Mouse (Mus musculus) heart, adult 2 months (tissue): ENCODE data around the gene Cep128.

Source experiments
- CTCF ChIP-seq: fragments of 200-600 bp; IDR thresholded peaks from 2 replicates; pipeline ENCODE4 v1.8.1; 2022; ENCODE audit warnings: antibody characterized with exemption, mild to moderate bottlenecking, moderate library complexity
- POLR2A ChIP-seq: fragments of 200-500 bp; IDR thresholded peaks from 2 replicates; pipeline ENCODE4 v1.6.1; 2011; ENCODE audit warnings: mild to moderate bottlenecking, low read depth, low read length, control low read depth; ENCODE audit not compliant: insufficient read depth

DNA sequence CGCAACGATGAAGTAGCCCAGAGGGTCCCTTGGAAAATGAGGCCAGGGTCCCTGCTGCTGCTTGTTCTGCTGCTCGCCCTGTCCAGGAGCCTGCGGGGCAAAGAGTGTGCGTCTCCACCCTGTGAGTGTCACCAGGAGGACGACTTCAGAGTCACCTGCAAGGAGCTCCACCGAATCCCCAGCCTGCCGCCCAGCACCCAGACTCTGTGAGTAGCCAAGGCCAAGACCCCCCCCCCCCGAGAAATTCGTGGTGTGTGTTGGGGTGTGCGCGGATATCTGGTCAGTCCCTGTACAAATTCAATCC is 16.8 kb upstream of the Cep128 start:
- no peak for TF ChIP-seq CTCF
- no peak for TF ChIP-seq POLR2A
